Mouse (Mus musculus): ENCODE measurements around the gene Gm30083.

The Gm30083 gene

DNA sequence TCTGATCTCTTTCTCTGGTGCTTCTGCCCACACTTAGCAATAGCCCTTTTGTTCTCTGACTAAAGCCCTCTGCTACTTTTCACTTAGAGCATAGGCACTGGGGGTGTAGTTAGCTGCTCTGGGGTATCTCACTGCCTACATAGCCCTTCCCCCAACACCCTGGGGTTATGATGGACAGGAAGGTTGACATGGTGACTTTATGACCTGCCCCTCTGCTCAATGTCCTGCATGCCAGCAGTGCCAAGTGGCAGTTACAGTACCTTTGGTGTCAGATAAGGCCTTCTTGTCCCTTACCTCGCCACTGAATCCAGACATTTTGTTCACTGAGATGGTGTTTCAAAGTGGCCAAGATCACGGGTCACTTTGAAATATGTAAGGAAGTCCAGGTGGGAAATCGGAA lies at the start of gene Gm30083:
Gene Gm30083 (minus strand): TSS at position 120 of the 400 bp plus-strand sequence.
- no peak for DNase-seq (ENCODE audit: low spot score in 2 of 2)

DNA sequence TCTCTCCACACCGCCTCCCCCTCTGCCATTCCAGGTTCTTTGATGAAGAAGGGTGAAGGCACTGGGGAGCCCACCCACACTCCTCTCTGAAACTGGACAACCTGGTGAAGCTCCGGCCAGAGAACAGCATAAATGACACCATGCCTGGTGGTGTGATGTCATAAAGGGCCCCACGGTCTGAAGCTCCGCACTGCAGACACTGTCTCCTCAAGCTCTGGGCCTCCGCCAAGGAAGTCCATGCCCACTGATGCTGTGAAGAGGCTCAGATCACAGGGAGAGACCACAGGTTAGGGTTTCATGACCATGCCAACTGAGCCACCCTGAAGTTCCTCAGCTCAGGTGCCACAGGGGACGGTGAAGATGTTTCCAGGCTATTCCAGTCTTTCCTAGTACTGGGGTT lies 37.5 kb upstream of the Gm30083 start, which contains the start of gene Antxrl:
Gene Antxrl (plus strand): TSS at position 192 of the 400 bp plus-strand sequence.
- no peak for DNase-seq (ENCODE audit: low spot score in 2 of 2)

- no peak for DNase-seq (ENCODE audit: low spot score in 2 of 2)
Measured at GRCm38 (mm10) chr14:34050101-34050779, 35.3 kb upstream of the Gm30083 start.

DNA sequence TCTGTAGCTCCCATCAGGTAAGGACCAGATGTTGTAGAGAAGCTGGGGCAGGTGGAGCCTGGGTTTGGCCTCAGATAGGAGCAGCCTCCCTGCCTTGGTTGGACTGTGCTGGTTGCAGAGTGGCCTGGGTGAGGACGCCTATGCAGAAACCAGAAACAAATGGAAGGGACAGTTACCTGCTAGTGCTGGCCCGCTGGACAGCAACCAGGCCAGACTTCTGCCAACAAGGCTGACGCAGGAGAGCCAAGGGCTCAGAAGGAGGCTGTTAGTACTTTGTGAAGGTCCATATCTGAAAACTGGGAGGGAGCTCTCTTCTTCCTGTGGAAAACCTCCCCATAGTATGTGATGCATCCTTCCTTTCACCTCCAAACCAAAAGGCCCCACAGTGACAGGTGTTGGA lies 28.4 kb upstream of the Gm30083 start:
- DNase-seq (ENCODE audit: low spot score in 2 of 2), result no peak

- DNase-seq (ENCODE audit: low spot score in 2 of 2), result no peak
Measured at GRCm38 (mm10) chr14:34041241-34041640, 26.3 kb upstream of the Gm30083 start.

- DNase-seq (ENCODE audit: low spot score in 2 of 2), result no peak
Measured at GRCm38 (mm10) chr14:34033841-34034610, 19.0 kb upstream of the Gm30083 start.

GRCm38 (mm10) chr14:34026710-34027109 lies 11.7 kb upstream of the Gm30083 start:
- no peak for DNase-seq (ENCODE audit: low spot score in 2 of 2)

GRCm38 (mm10) chr14:34016938-34017337 lies 2.0 kb upstream of the Gm30083 start:
- DNase-seq (ENCODE audit: low spot score in 2 of 2), result no peak

GRCm38 (mm10) chr14:34016381-34016780 lies 1.4 kb upstream of the Gm30083 start, which contains the start of gene Gm5460:
Gm5460 (plus strand) TSS chr14:34016758.
- no peak for DNase-seq (ENCODE audit: low spot score in 2 of 2)

DNA sequence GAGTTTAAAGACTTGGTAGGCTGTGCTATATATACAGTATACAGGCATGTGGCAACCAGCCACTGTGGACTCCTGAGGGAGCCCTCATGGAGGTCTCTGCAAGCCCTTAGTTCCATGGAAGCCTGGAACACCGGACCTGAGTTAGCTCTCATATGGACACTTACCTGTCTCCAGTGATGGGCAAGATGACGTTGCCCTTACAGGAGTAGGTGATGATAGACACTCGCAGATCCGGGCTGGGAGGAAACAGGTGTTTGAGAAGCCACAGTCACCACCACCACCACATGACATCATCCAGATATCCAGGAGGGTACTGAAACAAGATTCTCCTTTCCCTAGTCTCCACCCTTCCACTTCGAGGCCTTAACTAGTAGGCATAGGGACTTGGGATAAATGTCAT lies 12.6 kb downstream of the Gm30083 start:
- DNase-seq (ENCODE audit: low spot score in 2 of 2), result no peak

GRCm38 (mm10) chr14:34001445-34001844 lies 13.5 kb downstream of the Gm30083 start:
- no peak for DNase-seq (ENCODE audit: low spot score in 2 of 2)

- no peak for DNase-seq (ENCODE audit: low spot score in 2 of 2)
Measured at GRCm38 (mm10) chr14:34000076-34000475, 14.9 kb downstream of the Gm30083 start.

- DNase-seq (ENCODE audit: low spot score in 2 of 2), result no peak
Measured at GRCm38 (mm10) chr14:33997427-33997826, 17.6 kb downstream of the Gm30083 start.

DNA sequence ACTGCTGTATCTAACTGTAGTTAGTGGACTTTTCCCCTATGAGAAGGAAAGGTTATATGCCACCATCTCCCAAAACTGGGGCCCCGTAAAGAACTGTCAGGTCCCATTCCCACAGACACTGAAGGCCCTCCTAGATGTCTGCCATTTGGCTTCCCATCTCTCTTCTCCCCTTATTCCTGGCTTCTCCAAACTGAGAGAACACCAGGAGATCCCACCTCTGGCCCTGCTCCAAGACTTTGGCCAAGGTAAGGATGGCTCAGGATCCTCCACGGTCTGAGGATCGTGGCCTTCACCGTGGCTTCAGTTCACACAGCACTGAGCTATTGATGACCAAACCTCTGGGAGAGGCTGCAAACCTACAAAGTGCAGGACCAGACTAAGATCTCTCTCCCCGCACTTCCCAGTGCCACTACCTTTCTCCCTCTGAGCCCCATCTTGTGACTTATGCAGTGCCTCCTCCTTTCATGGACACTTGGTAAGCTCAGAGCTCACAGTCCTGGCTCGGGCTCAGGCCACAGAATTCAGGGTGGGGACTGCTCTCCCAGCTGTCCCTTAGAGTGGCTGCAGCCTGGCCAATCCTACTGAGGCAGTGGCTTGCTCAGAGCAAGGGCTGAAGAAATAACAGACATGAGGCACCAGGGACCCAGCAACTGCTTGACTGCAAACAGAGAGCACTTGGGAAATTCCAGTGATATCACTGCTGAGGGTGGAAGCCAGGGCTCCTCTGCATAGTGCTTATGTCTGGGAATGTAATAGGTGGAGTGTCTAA lies 21.3 kb downstream of the Gm30083 start:
- no peak for DNase-seq (ENCODE audit: low spot score in 2 of 2)

- no peak for DNase-seq (ENCODE audit: low spot score in 2 of 2)
Measured at GRCm38 (mm10) chr14:33993051-33993450, 21.9 kb downstream of the Gm30083 start.

GRCm38 (mm10) chr14:33991971-33992370 lies 23.0 kb downstream of the Gm30083 start:
- DNase-seq (ENCODE audit: low spot score in 2 of 2), result no peak

GRCm38 (mm10) chr14:33989201-33989600 lies 25.8 kb downstream of the Gm30083 start:
- DNase-seq (ENCODE audit: low spot score in 2 of 2), result no peak

DNA sequence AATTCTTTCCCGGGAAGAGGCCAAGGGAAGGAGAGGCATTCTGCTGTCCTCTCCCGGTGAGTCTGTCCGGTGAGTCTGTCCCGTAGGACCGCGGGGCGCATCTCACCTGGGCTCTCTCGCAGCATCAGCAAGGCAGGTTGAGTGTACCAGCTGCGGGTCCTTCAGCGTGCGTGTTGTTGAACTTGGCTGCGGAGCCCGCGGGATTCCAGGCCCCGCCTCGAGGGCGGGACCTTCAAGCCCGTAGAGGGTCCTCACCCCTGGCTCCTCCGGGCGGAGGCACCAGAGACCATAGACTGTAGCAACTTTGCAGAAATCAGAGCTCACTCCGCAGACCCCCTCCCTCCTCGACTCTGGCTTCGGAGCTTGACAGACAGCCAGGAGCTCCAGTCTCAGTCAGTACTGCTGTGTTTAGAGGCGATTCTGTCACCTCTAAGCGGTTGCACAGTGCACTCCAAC lies 36.4 kb downstream of the Gm30083 start, which contains the start of gene Zfp488:
Gene Zfp488 (minus strand): TSS at position 161 of the 456 bp plus-strand sequence.
- DNase-seq (ENCODE audit: low spot score in 2 of 2), result no peak

DNA sequence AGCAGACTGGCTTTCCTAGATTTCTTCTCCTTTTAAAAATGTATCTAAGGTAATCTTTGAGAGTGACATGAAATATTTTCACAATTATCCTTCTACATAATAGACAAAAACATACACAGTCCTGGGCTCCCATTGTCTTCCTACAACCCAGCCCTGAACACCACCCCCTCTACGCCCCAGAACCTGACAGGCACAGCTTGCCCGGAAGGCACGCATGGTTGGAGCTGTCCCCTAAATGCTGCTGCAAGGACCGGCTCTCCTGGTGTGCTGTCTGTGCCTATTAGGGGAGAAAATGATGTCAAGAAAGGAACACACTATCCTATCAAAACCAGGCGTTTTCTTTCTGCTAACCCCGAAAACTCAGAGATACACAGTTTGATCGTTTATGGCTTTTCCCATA lies 37.2 kb downstream of the Gm30083 start:
- no peak for DNase-seq (ENCODE audit: low spot score in 2 of 2)

DNA sequence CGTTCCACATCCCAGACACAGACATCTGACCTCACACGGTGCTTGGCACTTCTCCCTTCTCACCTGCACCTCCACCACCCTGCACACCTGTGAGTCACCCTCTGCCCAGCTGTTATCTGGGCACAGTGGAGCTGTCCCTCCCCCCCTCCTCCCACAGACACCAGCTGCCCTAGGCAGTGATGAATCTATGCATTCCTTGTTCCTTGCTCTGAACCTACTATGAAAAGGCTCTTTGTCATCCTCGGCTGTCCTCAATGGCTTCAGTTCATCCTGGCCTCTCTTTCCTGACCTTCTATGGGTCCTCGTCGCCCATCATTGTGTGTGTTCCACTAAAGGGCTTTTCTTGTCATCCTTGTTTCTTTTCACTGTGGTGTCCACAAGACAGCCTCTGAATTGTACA lies 40.2 kb downstream of the Gm30083 start:
- DNase-seq (ENCODE audit: low spot score in 2 of 2), result no peak

DNA sequence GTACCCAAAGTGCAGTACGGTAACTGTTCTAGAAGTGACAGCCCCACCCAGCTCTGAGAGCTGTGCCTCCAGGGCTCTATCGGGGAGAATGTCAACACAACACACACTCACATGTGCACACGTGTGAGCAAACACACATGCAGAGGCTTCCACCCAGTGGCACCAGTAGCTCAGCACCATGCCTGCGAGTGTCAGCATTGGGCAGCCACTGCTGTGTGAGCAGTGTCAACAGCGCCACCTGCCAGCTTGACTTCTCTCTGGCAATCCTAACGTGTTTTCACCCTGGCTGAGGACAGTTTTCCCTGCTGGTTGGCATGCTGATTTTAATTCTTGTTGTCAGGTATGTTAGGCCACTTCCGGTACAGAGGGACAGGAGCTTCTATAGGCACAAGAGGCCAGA lies 42.3 kb downstream of the Gm30083 start:
- DNase-seq (ENCODE audit: low spot score in 2 of 2), result no peak

DNA sequence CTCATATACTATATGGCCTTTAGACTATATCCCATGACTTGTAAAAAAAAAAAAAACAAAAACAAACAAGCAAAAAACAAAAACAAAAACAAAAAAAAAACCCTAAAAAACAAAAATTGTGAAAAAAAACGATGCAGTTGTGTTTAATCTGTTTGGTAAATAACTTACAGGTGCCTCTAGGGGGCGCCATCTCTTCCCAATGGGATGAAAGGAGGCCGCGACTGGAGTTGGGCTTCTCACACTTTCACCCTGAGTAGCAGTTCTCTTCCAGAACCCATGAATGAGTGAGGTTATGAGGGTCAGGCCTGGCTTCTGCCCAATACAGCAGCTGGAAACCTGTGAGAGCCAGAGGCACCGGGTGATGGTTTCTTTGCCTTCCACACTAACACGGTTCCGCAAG lies 49.3 kb downstream of the Gm30083 start:
- no peak for DNase-seq (ENCODE audit: low spot score in 2 of 2)

Measured in right cerebral cortex, adult 2 months (tissue).